Mouse (Mus musculus) ovary, postnatal 14 days (tissue): ENCODE data around the gene March10.

Experiments
- DNase-seq: peaks from one replicate; pipeline ENCODE4 v3.0.0; 2022; ENCODE audit warnings: low spot score

The March10 gene

DNA sequence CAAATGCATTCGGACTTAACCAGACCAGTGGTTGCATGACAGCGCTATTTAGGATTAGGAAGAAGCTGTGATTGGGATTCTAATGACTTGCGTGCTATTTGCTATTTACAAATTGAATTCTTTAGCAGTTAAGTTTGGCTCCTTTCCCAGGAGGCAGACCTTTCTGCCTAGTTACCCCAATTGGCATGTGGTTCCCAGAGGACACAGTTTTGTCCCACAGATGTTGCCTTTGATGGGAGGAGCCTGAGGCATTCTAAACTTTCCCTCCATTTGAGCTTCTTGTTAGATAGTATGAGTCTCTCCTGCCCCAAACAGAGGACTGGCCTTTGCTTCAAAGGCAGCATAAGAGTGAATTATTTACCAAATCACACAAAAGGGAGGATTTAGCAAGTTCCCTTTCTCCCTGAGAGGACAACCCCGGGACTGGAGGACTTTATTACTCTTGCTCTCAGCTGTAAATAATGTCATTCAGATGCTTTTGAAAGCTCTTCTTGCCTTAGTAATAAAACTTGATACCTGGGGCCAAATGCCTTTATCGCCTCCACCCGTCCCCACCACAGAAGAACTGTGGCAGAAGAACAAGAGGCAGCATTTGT, 48.6 kb downstream of the March10 start:
- DNase-seq = no peak

DNA sequence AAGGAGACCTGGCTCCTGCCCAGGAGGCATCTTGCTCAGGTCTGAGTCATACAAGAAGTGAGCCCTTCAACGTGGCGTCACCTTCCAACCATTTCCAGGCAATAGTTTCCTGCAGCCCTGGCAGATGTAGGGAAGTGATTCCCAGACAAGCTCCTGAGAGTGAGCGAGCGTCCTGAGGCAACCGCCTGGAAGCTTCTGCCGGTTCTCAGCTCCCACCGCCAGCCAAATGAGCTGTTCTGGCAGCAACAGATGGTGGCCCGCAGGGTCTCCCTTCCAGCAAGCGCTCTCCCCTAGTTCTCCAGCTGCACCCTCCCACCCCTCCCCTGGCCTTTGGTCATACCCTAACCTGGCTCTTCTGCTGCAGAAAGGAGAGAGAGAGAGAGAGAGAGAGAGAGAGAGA, 54.2 kb downstream of the March10 start:
- DNase-seq = no peak

DNA sequence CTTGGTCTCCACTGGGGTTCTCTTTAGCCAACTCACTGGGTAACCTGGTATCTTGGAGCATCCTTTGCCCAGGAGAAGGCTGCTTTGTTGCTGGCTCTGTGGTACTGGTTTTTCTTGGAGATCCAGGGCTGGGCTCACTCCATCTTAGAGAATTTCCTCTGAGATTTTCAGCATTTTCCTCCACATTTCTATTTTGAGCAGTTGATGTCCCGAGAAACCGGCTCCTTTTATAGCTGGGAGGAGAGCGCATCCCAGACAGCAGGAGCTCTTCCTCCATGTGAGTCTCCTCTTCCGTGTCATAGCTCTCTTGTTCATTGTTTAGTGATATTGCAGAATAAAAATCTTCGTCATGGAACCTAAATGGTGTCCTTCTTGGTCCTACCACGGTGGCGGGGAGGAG, 66.2 kb downstream of the March10 start:
- DNase-seq = no peak

DNA sequence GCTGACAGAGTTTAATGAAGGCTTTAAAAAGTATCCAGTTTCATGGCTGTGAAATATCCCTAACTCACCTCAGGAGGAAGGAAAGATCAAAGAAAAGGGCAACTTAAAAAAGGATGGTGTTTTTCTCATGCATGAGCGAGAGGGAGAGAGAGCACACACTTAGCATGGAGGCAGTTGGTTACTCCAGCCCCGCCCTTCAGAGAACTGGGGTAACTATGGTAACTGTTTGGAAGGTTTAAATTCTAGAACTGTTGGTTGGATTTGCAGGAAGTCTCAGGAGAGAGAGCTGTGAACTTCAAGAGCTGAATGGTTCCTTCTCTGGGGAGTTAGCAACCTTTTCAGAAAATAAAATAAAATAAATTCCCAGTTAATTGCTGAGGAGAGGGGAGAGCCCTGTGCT, 67.9 kb downstream of the March10 start:
- DNase-seq = no peak

DNA sequence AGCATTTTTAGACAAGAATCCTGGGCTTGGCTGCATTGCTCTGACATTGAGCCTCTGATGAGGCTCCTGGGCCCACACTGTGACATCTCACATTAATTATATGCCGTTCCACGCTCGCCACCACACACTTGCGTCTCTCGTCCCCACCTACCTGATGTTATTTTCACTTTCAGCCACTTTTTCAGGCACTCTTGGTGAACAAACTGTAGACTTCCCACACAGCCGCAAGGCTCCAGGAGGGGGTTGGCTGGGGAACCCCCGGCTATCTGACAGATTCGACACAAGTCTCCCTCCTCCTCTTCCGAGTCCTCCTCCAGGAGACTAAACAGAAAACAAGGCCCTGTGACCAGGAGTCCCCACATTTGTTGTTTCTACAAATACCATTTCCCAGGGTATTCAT, 71.3 kb downstream of the March10 start:
- no peak for DNase-seq

DNA sequence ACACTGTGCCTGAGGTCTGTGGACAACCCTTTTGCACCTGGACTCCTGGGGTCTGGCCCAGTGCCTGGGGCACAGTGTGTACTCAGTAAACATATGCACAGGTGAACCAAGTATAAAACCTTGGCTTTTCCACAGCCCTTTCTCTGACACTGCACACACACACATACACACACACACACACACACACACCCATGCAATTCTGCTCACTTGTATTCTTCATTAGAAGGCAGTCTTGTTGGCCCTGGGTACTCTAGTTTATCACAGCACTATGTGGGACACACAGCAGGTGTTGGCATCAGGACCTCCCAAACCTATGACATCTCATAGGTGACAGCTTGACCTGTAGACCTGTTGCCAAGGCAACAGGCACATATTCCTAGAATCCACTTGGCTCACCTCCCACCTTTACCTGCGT, 80.7 kb downstream of the March10 start:
- no peak for DNase-seq

DNA sequence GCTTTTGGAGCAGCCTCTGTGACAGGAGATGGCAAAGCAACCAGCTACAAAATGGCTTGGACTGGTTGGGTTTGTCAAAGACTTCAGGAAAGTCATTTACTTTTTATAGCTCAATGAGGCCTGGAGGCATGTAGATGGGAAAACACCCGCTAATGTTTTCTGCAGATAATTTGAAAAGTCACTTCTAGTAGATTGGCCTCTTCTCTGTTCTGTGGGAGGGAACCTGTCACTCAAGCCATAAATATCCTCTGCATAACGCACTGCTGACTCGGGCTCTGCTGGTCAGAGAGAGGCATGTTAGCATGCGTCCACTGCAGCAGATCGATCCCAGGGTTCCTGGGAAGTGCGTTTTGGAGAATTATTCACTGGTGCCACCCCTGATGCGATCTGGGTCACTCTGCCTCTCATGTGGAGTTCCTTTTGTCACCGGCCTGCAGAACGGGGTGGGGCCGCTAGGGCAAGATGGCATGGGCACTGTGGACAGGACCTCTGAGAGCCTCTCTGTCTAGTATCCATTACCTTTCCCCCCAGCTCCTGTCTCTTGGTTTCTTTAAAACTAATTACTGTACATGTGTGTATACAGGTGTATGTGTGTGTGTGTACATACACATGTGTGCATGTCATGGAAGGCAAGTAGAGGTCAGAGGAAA, 81.9 kb downstream of the March10 start:
- no peak for DNase-seq

DNA sequence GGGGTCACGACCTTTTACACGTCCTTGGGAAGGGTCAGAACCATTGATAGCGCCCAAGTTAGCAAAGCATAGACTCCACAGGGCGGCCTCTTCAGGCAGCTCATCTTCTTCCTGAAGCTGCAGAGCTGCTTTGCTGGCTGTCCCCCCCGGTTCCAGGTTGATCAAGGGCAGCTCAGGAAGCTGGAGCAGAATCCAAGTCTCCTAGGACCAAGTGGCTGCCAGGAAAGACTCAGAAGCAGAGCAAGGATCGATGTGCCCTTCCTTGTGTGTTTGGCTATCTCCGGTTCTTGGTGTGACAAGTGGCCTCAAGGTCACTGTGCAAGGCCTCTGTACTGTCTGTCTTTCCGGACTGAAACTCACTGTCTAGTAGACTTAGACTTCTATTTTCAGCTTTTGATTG, 82.7 kb downstream of the March10 start:
- no peak for DNase-seq

DNA sequence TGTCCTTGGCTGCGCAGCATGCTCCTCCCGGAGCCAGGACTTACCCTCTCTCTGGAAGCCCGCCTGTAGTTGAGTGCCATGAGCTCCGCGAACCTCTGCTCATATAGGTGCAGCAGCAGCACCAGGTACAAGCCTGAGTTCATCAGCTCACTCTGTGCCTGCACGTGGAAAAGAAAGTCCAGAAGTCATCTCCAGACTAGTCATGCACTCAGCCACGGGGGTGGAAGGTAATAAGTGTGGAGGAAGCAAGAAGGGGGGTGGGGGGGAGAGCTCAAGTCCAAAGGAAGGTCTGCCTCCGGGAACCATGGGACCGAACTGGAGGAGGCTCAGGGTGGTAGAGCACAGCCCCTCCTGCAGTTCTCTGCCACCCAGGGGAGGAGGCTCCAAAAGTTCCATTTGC, 84.7 kb downstream of the March10 start:
- DNase-seq = no peak

DNA sequence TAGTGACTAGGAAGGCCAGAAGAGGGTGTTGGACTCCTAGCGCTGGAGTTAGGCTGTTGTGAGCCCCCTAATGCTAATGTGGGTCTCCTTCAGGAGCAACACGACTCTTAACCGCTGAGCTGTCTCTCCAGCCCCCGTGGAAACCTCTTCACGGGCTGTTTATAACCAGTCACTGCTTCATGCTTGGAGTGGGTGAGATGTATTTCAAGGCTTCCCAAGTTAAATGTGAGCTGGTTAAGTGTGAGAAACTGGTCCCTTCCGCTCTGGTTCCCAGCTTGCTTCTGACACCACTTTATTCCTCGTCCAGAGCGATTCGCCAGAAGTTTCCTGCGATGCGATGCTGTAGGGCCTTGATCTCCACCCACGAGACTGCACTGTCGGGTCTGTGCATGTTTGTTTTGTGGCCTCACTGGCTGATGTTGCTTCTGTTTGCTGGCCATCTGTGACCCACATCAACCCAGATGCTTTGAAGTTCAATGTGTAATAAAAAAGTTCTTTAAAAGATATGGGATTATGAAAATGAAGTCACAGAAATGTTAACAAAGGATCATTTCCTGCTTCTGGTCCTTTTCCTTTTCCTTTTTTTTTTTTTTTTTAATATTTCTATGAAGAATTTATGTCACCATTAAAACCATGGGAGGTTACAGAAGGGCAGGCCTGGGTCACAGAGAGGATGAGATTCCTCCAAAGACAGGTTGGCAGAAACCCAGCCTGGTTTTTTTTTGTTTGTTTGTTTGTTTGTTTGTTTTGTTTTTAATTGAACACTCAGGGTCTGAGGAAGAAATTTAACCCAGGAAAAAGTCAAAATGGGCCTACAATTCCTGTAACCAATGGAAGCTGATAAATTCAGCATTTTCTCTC, 86.8 kb downstream of the March10 start:
- no peak for DNase-seq

DNA sequence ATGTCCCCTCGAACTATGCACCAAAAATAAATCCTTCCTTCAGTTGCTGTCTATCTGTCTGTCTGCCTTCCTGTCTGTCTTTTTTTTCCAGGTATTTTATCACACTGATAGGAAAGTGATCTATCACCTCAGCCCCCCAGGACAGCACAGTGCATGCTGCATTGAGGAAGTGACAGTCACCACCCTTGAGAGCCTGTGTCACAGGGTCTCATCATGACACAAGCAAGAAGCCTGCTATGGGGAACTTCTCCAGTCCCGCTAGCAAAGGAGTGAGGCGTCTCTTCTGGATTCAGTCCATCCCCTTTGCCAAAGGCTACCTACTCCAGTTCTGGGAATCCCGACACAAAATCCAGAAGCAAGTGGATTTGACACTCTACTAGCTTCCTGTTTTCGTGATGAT, 87.7 kb downstream of the March10 start:
- no peak for DNase-seq

DNA sequence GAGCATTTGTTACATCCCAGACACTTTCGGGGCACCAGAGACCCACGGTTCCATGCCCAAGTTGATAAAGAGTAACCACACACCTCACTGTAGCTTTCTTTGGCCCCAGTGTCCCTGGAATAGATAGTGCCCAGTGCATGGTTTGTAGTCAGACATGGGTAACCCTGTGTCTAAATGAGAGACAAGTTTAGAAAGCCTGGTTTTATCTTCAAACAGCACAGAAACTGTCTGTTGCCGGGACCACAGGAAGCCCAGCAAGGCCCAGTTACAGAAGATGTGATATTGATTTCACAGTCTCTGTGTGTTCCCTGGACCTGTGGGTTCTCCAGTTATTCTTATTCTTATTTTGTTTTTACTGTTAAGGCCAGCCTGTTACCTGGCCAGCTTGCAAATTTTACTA, 89.4 kb downstream of the March10 start:
- no peak for DNase-seq

DNA sequence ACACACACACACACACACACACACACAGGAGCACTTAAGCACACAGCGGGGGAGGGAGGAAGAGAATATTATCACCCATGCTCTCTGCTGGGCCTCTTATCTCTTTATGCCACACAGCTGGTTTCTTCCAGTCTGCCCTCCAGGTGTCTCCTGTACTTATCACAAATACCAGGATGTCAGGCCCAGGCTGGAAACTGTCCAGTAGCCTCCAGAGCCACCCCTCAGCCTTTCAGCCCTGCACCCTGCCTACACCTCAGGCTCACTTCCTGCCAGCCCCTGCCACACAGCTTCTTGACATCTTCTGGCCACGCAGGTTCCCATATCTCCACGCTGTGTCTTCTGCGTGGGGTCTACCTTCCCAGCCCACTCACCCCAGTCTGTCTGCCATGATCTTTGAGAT, 90.5 kb downstream of the March10 start:
- no peak for DNase-seq

DNA sequence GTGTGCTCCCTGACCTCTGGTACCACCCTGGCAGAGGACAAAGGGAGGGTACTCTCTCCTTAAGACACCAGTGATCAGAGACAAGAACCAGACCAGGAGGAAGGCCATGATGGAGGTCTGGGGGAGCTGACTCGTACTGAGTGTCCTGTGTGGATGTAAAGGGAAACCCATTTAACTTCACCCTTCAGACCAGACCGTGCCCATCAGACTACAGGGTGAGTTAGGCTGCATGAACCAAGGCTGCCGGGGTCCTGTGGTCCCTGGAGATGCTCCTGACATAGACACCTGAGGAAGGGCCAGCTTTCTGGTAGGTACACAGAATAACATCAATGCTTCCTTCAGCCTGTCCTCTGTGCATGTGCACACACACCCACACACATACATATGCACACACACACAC, 90.9 kb downstream of the March10 start:
- DNase-seq = no peak

DNA sequence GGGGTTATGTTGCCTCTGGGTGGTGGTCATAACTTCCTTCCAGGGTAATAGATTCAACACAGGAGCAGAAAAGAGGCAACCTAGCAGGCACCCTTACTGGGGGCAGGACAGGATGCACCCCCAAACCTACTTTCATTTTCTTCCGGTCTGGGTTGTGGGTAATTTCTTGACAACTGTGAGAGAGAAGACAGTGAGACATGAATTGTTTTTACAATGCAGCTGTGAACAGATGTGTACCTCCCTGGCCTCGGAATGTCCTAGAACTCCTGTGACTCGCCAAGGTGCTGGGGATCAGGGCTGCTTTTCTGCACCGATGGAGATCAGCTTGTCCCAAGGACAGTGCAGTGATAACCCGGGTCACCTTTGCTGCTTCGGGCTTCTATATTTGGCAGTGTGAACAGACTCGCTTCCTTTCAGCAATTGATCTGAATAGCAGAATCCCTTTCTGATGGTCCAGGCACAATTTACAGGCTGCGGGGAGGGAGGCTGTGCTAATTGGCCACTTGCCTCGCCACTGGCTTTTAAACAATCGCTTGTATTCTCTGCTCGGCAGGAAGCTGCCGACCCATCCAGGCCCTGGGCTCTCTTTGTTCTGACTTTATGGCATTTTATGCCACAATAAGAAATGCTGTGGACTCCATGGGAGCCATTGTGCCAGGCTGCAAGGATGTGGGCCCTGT, 92.0 kb downstream of the March10 start:
- DNase-seq = no peak

DNA sequence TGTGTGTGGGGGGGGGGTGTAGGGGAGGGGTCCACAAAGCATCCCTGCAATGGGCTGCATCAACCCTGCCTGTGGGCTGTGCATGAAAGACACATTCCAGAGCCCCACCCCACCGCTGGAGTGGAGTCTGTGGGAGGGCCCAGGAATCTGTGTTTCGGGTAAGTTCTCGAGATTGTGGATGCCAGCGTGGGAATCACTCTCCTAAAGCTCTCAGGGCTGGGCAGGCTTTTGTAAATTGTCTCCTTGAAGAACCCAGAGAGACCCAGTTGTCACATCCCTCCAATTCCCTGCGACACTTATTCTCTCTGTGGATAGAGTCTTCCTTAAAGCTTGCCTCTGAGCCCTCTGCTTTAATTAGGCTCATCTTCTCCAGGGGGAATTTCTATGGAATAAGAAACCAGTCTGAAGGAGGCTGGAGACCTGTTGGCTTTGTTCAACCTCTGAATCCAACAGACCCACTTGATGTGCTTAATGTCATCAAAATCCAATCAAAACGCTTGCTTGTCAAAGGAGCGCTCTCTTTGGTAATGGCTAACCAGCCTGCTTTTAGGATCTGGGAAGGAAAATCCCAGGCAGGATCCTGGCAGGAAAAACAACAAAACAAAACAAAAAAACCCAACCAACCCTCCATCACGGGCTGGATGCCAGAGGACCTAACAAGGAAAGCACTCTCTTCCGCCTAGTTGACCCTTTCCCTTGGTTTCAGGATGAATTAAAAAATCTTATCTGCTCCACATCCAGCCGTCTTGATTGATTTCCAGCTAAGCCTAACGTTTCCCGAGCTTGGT, 92.7 kb downstream of the March10 start:
- DNase-seq = no peak

DNA sequence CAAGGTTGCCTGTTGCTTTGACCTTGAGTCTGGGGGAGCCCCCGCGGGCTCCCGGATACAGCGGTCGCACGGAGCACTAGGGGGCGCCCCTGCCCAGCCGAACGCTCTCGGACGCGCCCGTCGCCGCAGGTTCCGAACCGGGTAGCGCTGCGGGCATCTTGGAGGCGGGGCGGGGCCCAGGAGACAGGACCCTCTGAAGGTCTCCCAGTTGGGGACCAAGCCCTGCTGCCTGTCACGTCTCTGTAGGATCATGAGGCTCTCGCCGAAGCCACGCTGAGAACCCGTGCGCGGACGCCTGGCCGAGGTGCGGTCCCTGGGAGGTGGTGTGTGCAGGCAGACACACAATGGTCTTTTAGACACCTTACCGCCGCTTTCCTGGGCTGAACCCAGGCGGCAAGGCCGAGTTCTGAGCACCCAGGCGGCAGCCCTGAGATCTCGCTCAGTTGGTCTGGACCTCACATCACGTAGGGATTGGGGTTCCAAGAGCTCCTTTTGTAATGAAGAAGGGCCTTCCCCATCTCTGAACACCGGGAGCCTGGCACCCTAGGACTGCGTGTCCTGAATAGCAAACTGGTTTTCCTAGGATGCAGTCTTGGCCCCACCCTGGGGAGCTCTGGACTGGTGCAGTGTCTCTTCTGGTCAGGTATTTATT, 93.5 kb downstream of the March10 start:
- peak; percentile 85 for DNase-seq

DNA sequence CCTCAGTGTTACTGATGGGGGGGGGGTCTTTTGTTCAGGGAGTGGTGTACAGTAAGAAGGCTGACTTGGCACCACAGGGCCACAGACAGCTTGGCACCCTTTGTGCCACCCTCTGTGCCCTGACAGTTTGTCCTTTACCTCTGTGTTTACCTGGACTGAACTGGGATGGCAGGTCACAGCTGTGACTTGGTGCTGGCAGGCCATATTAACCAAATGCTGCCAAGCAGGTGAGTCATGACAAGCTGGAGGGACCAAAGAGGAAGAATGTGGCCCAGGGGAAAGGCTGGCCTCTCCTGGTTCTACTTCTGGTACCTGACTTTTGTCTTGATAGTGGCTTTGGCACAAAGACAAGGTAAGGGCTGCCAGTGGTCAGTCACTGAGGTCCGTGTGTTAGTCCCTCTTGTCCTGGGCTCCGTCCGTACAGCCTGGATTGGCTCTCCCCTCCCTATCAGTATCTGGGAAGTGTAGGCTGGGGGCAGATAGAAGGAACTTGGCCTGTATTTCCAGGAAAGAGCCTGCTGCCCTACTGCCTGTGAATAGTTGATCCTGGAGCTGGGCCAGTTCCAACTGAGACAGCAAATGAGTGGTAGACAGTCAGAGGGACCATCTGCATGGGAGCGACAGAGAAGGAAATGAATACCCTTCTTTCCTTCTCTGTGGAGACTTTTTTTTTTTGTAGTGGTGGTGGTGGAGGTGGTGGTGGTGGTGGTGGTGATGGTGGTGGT, 94.3 kb downstream of the March10 start:
- no peak for DNase-seq

DNA sequence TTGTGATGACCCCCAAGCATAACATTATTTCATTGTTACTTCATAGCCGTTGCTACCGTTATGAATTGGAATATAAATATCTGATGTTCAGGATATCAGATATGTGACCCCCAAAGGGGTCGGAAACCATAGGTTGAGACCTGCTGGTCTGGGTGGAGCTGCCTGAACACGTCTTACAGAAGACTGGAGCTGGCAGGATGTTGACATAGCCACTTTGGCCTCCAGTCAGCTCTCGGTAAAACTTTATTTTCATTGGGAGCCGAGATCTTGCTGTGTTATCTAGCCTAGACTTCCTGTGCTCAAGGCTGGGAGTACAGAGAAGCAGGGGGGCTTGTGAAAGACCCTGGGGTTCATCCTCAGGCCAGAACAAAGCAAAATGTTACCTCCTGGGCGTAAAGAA, 100.2 kb downstream of the March10 start:
- no peak for DNase-seq

DNA sequence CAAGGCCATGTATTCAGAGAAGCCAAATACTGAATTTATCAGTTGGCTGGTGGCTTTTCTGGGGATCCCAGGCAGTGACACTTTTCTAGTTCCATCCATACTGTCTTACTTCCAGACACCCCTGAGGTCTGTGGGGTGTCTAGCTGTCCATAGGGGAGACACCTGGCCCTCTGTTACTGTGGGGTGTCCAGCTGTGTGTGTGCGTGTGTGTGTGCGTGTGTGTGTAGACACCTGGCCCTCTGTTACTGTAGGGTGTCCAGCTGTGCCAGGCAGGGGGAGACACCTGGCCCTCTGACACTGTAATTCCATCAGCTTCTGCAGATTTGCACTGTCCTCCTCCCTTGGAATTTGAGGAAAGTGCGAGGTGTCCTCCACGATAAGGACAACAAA, 102.6 kb downstream of the March10 start:
- DNase-seq = no peak
